Mouse (Mus musculus): Measurements from ENCODE around the gene Treml2.

DNA sequence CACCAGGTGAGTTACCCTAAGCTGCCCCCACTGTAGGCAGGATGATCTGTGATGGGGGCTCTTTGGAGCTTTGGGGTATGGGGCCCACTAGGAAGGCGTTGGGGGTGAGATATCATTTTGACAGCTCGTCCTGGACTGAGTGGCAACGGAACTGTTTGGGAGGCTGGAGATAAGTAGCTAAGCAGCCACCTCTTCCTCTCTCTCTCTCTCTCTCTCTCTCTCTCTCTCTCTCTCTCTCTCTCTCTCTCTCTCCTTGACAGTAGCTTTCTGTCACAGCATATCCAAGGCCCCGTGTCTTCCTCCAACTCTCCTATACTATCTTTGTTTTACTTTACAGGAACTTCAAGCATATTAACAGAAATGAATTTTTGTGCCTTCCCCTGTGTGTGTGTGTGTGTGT is 61.2 kb downstream of the Treml2 start:
- TF ChIP-seq POLR2A (IDR thresholded peaks at IDR 0.05; ENCODE audit: control insufficient read depth, low read depth, low read length) (no peak), CTCF (IDR thresholded peaks at IDR 0.05; ENCODE audit: control insufficient read depth, insufficient read depth, insufficient replicate concordance, low read depth, low read length) (no peak)

Measured in testis, adult 2 months (tissue).